Mouse (Mus musculus) heart, embryonic 16.5 days (tissue): ENCODE results near the gene Trpm5. TPM values are rescaled to one million over a fixed set of nuclear protein-coding genes. Genes with fewer than 3 reads are reported as not detected.
A peak's percentile ranks its signal among the peaks of the same experiment; 100 is the strongest.

Experiments
- ATAC-seq: fragments of 200-750 bp; cut with Nextera tagmentation; replicated peaks from 2 replicates; pipeline ENCODE4 v1.8.0; 2017; ENCODE audit warnings: moderate number of reproducible peaks; ENCODE audit not compliant: insufficient read depth, low FRiP score; ENCODE audit errors: extremely low read depth
- H3K27ac ChIP-seq: fragments of 300-500 bp; sonication (generic); 2 replicates; pipeline ENCODE4 v1.5.1; 2014; ENCODE audit warnings: mild to moderate bottlenecking, low read length, control low read depth, moderate library complexity
- H3K27me3 ChIP-seq: fragments of 300-500 bp; sonication (generic); 2 replicates; pipeline ENCODE4 v1.6.1; 2014; ENCODE audit warnings: low read length, mixed read lengths; ENCODE audit not compliant: control insufficient read depth, insufficient read depth
- H3K36me3 ChIP-seq: fragments of 300-500 bp; sonication (generic); 2 replicates; pipeline ENCODE4 v1.6.1; 2014; ENCODE audit not compliant: control insufficient read depth, insufficient read depth
- H3K4me1 ChIP-seq: fragments of 300-500 bp; sonication (generic); 2 replicates; pipeline ENCODE4 v1.6.1; 2014; ENCODE audit warnings: low read length, mixed read lengths; ENCODE audit not compliant: control insufficient read depth, insufficient read depth
- H3K4me2 ChIP-seq: fragments of 300-500 bp; sonication (generic); 2 replicates; pipeline ENCODE4 v1.6.1; 2014; ENCODE audit warnings: low read depth, mild to moderate bottlenecking, control low read depth, low read length
- H3K4me3 ChIP-seq: fragments of 300-500 bp; sonication (generic); 2 replicates; pipeline ENCODE4 v1.5.1; 2014; ENCODE audit warnings: mild to moderate bottlenecking, control low read depth, low read length
- H3K9ac ChIP-seq: fragments of 300-500 bp; sonication (generic); 2 replicates; pipeline ENCODE4 v1.6.1; 2014; ENCODE audit warnings: low read length, control low read depth
- H3K9me3 ChIP-seq: fragments of 300-500 bp; sonication (generic); replicated peaks from 2 replicates; pipeline ENCODE4 v1.6.1; 2016; ENCODE audit warnings: low read length; ENCODE audit not compliant: control insufficient read depth
- WGBS: fragments of 180-500 bp; shearing (Covaris S2); extraction: QIAGEN DNeasy Blood & Tissue Kit; methylation state at CpG from one replicate; pipeline ENCODE4 v1.1.7; 2014; 5-methylcytosine and 5-hydroxymethylcytosine counted together
- polyA plus RNA-seq: library from polyadenylated mRNA; unstranded; fragments of >200 nt; fragmentation: Nextera tagmentation; extraction: Ambion mirVana; gene quantifications from 2 replicates; pipeline ENCODE4 v1.2.1, GENCODE M21; 2015

Gene Trpm5
- polyA plus RNA-seq, 1 experiment from 2014 or later, result 3.7 TPM

GRCm38 (mm10) chr7:143053008-143053899, 41.2 kb downstream of the Trpm5 start:
- peak overlapping the region; percentile 94 for H3K4me2 ChIP-seq
- under 1% methylated on average over 46 of the region's 46 CpGs for WGBS
- peak overlapping the region; percentile 88 for H3K4me3 ChIP-seq

GRCm38 (mm10) chr7:143052626-143053007, 41.8 kb downstream of the Trpm5 start, which contains the start of gene Cd81:
Gene Cd81, plus strand, starts transcription at chr7:143052739.
- Histone ChIP-seq H3K27ac (peak within 1 kb of the TSS; percentile 96), H3K36me3 (no peaks in the 10 kb centered on the region), H3K9me3 (no peaks in the 10 kb centered on the region), H3K27me3 (no peaks in the 10 kb centered on the region), H3K9ac (peak within 1 kb of the TSS; percentile 97), H3K4me2 (peak within 1 kb of the TSS; percentile 94), H3K4me3 (peak within 1 kb of the TSS; percentile 88), H3K4me1 (peaks cover 65% of the 10 kb centered on the region)
- peak; percentile 85 for ATAC-seq
- WGBS, result under 1% methylated on average over 36 of the region's 37 CpGs

More at GRCm38 (mm10) chr7:143053008-143053899, 41.2 kb downstream of the Trpm5 start:
- peak; percentile 55 for ATAC-seq
- Histone ChIP-seq H3K4me1 (peaks cover 71% of the 10 kb centered on the region), H3K36me3 (no peaks in the 10 kb centered on the region), H3K9me3 (no peaks in the 10 kb centered on the region), H3K9ac (peak overlapping the region; percentile 97), H3K27ac (peak overlapping the region; percentile 96), H3K27me3 (no peaks in the 10 kb centered on the region)

GRCm38 (mm10) chr7:143051316-143051715, 43.1 kb downstream of the Trpm5 start:
- H3K4me1 ChIP-seq, result peaks cover 52% of the 10 kb centered on the region
- H3K9ac ChIP-seq, result no peak overlapping the region
- H3K4me3 ChIP-seq, result no peak overlapping the region
- no peaks in the 10 kb centered on the region for H3K36me3 ChIP-seq
- no peaks in the 10 kb centered on the region for H3K27me3 ChIP-seq
- no peaks in the 10 kb centered on the region for H3K9me3 ChIP-seq
- no peak for ATAC-seq
- H3K27ac ChIP-seq, result peak overlapping the region; percentile 29; the same call in 1 of the 2 replicates
- no peak overlapping the region for H3K4me2 ChIP-seq
- WGBS, result 48% methylated on average over 2 of the region's 2 CpGs

GRCm38 (mm10) chr7:143049841-143050816, 44.3 kb downstream of the Trpm5 start:
- no peak overlapping the region for H3K4me2 ChIP-seq
- peaks cover under 1% of the 10 kb centered on the region for H3K9me3 ChIP-seq
- H3K36me3 ChIP-seq, result no peaks in the 10 kb centered on the region
- H3K4me1 ChIP-seq, result peaks cover 40% of the 10 kb centered on the region
- WGBS, result 80% methylated on average over 3 of the region's 3 CpGs
- no peak overlapping the region for H3K4me3 ChIP-seq
- peak overlapping the region; percentile 38; the same call in 1 of the 2 replicates for H3K9ac ChIP-seq
- H3K27me3 ChIP-seq, result no peaks in the 10 kb centered on the region
- H3K27ac ChIP-seq, result peak overlapping the region; percentile 87
- ATAC-seq, result no peak

GRCm38 (mm10) chr7:143049331-143049730, 45.1 kb downstream of the Trpm5 start:
- H3K27ac ChIP-seq, result peak overlapping the region; percentile 87
- no peak for ATAC-seq
- 75% methylated on average over 3 of the region's 3 CpGs for WGBS

GRCm38 (mm10) chr7:143046358-143046757, 48.1 kb downstream of the Trpm5 start:
- Histone ChIP-seq H3K9ac (no peak overlapping the region), H3K27me3 (no peaks in the 10 kb centered on the region), H3K4me1 (peaks cover 41% of the 10 kb centered on the region), H3K27ac (no peak overlapping the region), H3K36me3 (no peaks in the 10 kb centered on the region), H3K9me3 (peaks cover 5% of the 10 kb centered on the region), H3K4me2 (no peak overlapping the region), H3K4me3 (no peak overlapping the region)
- WGBS, result 59% methylated on average over 7 of the region's 7 CpGs
- no peak for ATAC-seq

More at GRCm38 (mm10) chr7:143049331-143049730, 45.1 kb downstream of the Trpm5 start:
- Histone ChIP-seq H3K4me2 (no peak overlapping the region), H3K36me3 (no peaks in the 10 kb centered on the region), H3K9ac (no peak overlapping the region), H3K4me3 (no peak overlapping the region), H3K27me3 (no peaks in the 10 kb centered on the region), H3K9me3 (peaks cover 5% of the 10 kb centered on the region), H3K4me1 (peaks cover 32% of the 10 kb centered on the region)

DNA sequence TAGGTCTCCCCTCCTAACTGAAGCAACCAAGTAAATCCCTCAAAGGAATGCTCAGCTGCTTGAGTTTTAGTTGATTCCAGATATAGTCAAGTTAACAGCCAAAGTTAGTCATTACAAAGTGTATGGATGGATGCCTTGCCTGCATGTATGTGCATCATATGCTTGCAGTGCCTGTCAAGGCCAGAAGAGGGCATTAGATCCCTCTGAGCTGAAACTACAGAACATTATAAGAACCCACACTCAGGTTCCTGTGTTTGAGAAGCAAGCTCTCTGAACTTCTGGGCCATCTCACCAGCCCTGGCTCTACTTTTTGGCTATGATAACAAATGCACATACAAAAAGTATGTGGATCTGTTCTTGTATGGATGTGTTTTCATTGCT, 49.6 kb downstream of the Trpm5 start:
- Histone ChIP-seq H3K9ac (no peak overlapping the region), H3K36me3 (no peaks in the 10 kb centered on the region), H3K9me3 (peaks cover 5% of the 10 kb centered on the region), H3K27ac (no peak overlapping the region), H3K4me3 (no peak overlapping the region), H3K4me1 (peaks cover 32% of the 10 kb centered on the region), H3K4me2 (no peak overlapping the region), H3K27me3 (no peaks in the 10 kb centered on the region)
- no peak for ATAC-seq

GRCm38 (mm10) chr7:143044049-143044825, 50.2 kb downstream of the Trpm5 start:
- Histone ChIP-seq H3K9me3 (peaks cover 5% of the 10 kb centered on the region), H3K4me2 (no peak overlapping the region), H3K4me1 (peaks cover 26% of the 10 kb centered on the region), H3K27ac (no peak overlapping the region), H3K27me3 (no peaks in the 10 kb centered on the region), H3K4me3 (no peak overlapping the region), H3K9ac (no peak overlapping the region), H3K36me3 (no peaks in the 10 kb centered on the region)
- ATAC-seq, result no peak
- 79% methylated on average over 2 of the region's 2 CpGs for WGBS
